Mouse (Mus musculus): ENCODE results near the gene Fbxo27.

The Fbxo27 gene

DNA sequence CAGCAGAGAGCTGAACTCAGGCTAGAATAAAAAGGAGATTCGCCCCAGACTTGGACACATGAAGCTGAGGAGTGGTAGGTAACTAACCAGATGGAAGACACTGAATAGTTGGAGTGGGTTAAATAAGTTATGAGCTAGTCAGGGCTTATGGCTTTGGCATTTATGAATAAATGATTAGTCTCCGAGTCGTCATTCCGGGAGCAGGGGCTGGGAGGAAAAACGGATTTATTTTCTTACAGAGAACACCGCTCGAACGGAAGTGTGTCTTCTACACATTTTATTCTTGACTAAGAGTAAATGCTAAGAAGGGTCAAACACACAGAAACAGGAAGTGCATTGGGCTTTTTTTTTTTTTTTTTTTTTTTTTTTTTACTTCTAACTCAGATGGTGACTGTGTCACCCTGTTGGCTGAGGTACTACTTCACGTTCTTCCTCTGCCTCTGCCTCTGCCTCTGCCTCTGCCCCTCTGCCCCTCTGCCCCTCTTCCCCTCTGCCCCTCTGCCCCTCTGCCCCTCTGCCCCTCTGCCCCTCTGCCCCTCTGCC is 10.0 kb downstream of the Fbxo27 start:
- no peak for DNase-seq (ENCODE audit: low read depth, low spot score)

DNA sequence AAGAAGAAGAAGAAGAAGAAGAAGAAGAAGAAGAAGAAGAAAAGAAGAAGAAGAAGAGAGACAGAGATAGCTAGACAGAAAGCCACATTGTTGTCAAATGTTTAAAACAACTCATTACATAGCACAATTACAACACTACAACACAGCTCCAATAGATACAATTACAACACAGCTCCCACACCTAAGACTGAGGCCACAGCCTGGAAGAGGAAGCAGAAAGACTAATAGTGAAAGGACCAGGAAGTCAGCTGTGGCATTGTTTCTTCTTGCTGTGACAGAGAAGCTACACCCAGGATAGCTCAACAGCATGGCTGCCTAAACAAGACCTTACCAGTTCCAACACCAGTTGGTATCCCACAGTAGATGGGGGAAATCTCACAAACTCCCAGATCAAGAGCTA is 16.8 kb downstream of the Fbxo27 start:
- DNase-seq (ENCODE audit: low read depth, low spot score) = no peak

- DNase-seq (ENCODE audit: low read depth, low spot score) = peak; percentile 78
Observed at GRCm38 (mm10) chr7:28710962-28711361, 18.3 kb downstream of the Fbxo27 start.

DNA sequence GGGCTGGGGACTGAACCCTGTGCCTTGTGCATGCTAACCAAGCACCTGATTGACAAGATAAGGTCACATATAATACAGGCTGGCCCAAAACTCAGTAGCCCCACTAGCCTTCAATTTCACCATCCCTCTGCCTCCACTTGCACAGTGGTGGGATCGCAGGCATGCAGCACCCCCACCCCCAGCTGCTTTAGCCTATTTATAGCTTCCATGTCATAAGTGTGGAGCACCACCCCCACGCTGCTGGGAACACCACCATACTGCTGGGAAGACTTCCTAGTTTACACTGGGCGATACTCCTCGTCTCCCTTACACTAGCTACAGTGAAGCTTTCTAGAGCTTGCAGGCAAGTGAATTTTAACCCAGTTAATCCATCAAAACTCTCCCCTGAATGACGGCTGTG is 22.0 kb downstream of the Fbxo27 start:
- DNase-seq (ENCODE audit: low read depth, low spot score) = no peak

DNA sequence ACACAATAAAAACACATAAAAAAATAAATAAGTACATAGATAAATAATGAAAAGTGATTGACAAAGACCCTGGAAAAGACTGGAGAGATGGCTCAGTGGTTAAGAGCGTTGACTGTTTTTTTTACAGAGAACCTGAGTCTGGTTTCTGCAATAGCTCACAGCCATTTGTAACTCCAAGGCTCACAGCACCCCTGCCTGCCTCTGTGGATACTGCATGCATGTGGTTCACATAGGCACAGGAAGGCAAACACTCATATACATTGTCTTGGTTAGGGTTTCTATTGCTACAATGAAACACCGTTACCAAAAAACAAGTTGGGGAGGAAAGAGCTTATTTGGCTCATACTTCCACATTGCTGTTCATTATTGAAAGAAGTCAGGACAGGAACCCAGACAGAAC is 22.9 kb downstream of the Fbxo27 start:
- peak; percentile 54 for DNase-seq (ENCODE audit: low read depth, low spot score)

- peak; percentile 74 for DNase-seq (ENCODE audit: low read depth, low spot score)
Observed at GRCm38 (mm10) chr7:28716590-28717281, 24.1 kb downstream of the Fbxo27 start, which contains the start of gene Fbxo17. Gene Fbxo17 (plus strand): TSS chr7:28716804.

- DNase-seq (ENCODE audit: low read depth, low spot score) = no peak
Observed at GRCm38 (mm10) chr7:28717726-28718125, 25.1 kb downstream of the Fbxo27 start.

DNA sequence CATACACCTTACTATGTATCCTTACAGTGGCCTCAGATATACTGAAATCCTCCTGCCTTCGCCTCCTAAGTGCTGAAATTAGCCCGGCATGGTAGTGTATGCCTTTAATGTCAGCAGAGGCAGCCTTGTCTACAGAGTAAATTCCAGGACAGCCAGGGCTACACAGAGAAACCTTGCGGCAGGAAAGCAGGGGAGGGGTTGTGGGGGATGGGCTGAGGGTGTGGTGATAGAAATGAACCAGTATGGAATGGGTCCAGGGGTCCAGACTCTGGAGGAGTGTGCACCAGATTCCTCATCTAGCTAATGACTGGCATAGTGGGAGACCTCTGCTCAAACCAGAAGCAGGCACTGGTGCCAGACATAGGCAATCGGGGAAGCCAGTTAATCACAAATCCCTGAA is 26.5 kb downstream of the Fbxo27 start:
- DNase-seq (ENCODE audit: low read depth, low spot score) = peak; percentile 72

GRCm38 (mm10) chr7:28719650-28720049 is 27.0 kb downstream of the Fbxo27 start:
- peak; percentile 21 for DNase-seq (ENCODE audit: low read depth, low spot score)

DNA sequence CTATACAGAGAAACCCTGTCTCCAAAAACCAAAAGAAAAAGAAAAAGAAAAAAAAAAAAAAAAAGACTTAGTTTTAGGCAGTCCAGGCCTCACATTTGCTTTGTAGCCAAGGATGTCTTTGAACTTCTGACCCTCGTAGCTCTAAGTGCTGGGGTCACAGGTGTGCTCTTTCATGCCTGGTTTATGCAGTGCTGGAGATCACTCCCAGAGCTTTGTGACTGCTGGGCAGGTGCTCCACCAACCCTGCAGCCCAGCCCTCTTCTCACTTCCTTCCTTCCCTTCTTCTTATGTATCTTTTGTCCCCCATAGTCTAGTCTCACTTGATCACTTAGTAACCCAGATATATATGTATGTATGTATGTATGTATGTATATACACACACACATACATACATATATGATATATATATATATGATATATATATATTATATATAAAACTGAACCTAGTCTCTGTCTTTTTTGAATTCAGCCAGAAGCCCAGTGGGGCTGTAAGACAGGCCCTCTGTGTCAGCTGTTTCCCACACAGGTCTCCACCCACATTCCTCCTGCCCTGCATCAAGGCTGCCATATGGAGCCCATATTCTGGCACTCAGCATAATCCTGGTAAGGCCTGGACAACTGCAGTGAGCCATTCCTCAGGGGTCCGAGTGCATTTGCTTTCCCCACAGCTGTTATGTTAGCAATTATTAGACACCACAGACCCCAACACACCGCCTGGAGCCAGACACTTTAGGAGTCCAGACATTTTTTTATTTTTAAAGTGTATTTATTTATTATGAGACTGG is 28.3 kb downstream of the Fbxo27 start:
- no peak for DNase-seq (ENCODE audit: low read depth, low spot score)

GRCm38 (mm10) chr7:28722079-28722478 is 29.4 kb downstream of the Fbxo27 start:
- DNase-seq (ENCODE audit: low read depth, low spot score) = peak; percentile 59

DNA sequence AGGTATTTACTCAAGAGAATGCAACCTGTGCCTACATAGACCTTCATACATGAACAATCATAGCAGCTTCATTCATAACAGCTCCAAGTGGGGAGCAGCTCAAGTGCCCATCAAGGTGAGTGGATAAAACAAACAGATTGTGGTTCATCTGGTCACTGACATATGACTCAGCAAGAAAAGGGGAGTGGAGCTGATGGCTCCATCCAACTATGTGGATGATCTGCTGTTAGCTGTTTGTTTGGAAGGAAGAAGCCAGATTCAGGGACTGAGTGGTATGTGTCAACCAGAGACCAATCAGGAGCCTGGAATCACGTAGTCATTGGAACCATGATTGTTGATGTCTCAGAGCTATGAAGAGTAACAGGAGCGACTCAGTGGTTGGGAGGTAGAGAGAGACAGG is 32.0 kb downstream of the Fbxo27 start:
- peak; percentile 50 for DNase-seq (ENCODE audit: low read depth, low spot score)

DNA sequence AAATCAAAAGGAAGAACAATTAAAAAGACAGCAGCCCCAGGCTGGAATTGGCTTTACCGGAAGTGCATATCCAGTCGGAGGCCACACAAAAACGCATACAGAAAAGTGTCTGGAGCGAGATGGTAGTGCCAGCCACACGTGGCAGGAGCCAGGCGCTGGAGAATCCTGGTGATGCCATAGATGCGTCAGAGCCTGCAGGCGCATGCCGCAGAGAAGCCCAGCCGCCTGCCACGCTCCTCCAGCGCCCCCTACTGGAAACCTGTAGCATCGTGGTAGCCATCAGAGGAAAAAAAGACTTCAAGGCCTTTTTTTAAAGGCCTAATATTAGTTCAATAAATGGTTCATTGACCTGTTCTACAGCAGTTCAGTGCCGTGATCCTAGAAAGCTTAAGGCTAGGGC is 34.0 kb downstream of the Fbxo27 start:
- peak; percentile 86 for DNase-seq (ENCODE audit: low read depth, low spot score)

GRCm38 (mm10) chr7:28727649-28728340 is 35.1 kb downstream of the Fbxo27 start:
- peak; percentile 50 for DNase-seq (ENCODE audit: low read depth, low spot score)

GRCm38 (mm10) chr7:28732341-28733142 is 39.9 kb downstream of the Fbxo27 start:
- peak; percentile 98 for DNase-seq (ENCODE audit: low read depth, low spot score)

GRCm38 (mm10) chr7:28733211-28733610 is 40.6 kb downstream of the Fbxo27 start:
- no peak for DNase-seq (ENCODE audit: low read depth, low spot score)

GRCm38 (mm10) chr7:28735701-28736100 is 43.1 kb downstream of the Fbxo27 start:
- DNase-seq (ENCODE audit: low read depth, low spot score) = peak; percentile 94

GRCm38 (mm10) chr7:28739829-28740228 is 47.2 kb downstream of the Fbxo27 start:
- peak; percentile 41 for DNase-seq (ENCODE audit: low read depth, low spot score)

- DNase-seq (ENCODE audit: low read depth, low spot score) = no peak
Observed at GRCm38 (mm10) chr7:28740949-28741348, 48.3 kb downstream of the Fbxo27 start.

DNA sequence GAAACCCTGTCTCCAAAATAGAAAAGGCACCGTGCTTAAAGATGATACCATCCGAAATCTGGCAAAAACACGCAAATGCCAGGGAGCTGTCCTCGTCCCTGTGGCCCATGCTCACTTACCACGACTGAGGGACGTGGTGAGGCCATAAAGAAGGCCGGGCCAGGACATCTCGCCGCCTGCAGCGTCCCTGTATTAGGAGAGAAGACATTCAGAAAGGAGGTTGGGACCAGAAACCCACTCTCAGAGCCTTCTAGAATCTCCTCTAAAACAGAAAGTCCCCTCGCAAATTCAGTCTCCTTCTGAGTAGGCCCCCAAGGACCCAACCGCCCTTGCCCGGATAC is 48.7 kb downstream of the Fbxo27 start:
- no peak for DNase-seq (ENCODE audit: low read depth, low spot score)

GRCm38 (mm10) chr7:28741709-28742438 is 49.2 kb downstream of the Fbxo27 start, which contains the start of the genes Mrps12 and Sars2:
Gene Mrps12 (minus strand): TSS chr7:28741820.
Gene Sars2 (plus strand): TSS chr7:28741992.
- DNase-seq (ENCODE audit: low read depth, low spot score) = peak; percentile 99
